Mouse (Mus musculus): ENCODE measurements around the gene Pgm5.

DNA sequence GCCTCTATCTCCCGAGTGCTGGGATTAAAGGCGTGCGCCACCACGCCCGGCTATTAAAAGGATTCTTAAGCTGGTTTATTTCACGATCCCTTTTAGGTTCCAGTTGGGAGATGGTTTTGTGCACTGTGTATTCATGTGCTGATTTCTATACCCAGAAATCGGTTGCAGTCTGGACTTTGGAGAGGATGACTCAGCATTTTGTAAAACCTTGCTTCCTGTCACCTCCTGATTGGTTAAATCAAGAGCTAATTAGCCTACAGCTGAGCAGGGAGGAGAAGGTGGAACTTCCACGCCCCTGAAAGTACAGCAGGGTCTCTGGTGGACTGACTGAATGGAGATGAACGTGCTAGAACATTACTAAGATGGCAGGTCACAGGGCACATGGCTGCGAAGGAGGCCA lies 175.2 kb downstream of the Pgm5 start:
- no peak for TF ChIP-seq CTCF (IDR thresholded peaks at IDR 0.05; ENCODE audit: extremely low read depth, insufficient read depth, insufficient read length, insufficient replicate concordance)
- TF ChIP-seq POLR2A (IDR thresholded peaks at IDR 0.05; ENCODE audit: low read depth, low read length) = no peak
